Mouse (Mus musculus): ENCODE results near the gene Stt3a. TPM values are rescaled to one million over a fixed set of nuclear protein-coding genes. Genes with fewer than 3 reads are reported as not detected.
A peak's percentile ranks its signal among the peaks of the same experiment; 100 is the strongest.

Gene Stt3a
- 66.0 and 90.4 TPM in 2 replicates for polyA plus RNA-seq (2014; fragmentation: Nextera tagmentation; extraction: Ambion mirVana)

- DNase-seq (peak; percentile 99), ATAC-seq (ENCODE audit: low FRiP score, low TSS enrichment) (peak; percentile 100)
- H3K27me3 ChIP-seq (ENCODE audit: control insufficient read depth, insufficient read depth, low read length) = no peaks in the 10 kb centered on the region
- peak within 1 kb of the TSS; percentile 96 for H3K4me3 ChIP-seq (replicated peaks; ENCODE audit: low read depth, low read length)
- H3K9ac ChIP-seq (replicated peaks; ENCODE audit: low read length) = peak within 1 kb of the TSS; percentile 86
- H3K9me3 ChIP-seq (ENCODE audit: control insufficient read depth, low read length) = no peaks in the 10 kb centered on the region
- H3K4me1 ChIP-seq (ENCODE audit: control insufficient read depth, insufficient read depth, low read length) = peaks cover 11% of the 10 kb centered on the region
- under 1% methylated on average over 60 of the region's 60 CpGs for WGBS
- peak within 1 kb of the TSS; percentile 63 for H3K27ac ChIP-seq (replicated peaks; ENCODE audit: low read depth, low read length)
- peak within 1 kb of the TSS; percentile 85 for H3K4me2 ChIP-seq (ENCODE audit: low read length)
- H3K36me3 ChIP-seq (ENCODE audit: control insufficient read depth, insufficient read depth, low read length) = peaks cover 20% of the 10 kb centered on the region
Measured at GRCm38 (mm10) chr9:36767203-36768143, at the start of gene Stt3a. TSS of gene Stt3a (minus strand) at chr9:36767679.

- H3K27ac ChIP-seq (replicated peaks; ENCODE audit: low read depth, low read length) = no peak overlapping the region
- H3K4me2 ChIP-seq (ENCODE audit: low read length) = no peak overlapping the region
- no peaks in the 10 kb centered on the region for H3K27me3 ChIP-seq (ENCODE audit: control insufficient read depth, insufficient read depth, low read length)
- H3K9ac ChIP-seq (replicated peaks; ENCODE audit: low read length) = no peak overlapping the region
- DNase-seq (no peak), ATAC-seq (ENCODE audit: low FRiP score, low TSS enrichment) (no peak)
- no peaks in the 10 kb centered on the region for H3K9me3 ChIP-seq (ENCODE audit: control insufficient read depth, low read length)
- H3K4me3 ChIP-seq (replicated peaks; ENCODE audit: low read depth, low read length) = no peak overlapping the region
- no peaks in the 10 kb centered on the region for H3K36me3 ChIP-seq (ENCODE audit: control insufficient read depth, insufficient read depth, low read length)
- 81% methylated on average over 3 of the region's 3 CpGs for WGBS
- no peaks in the 10 kb centered on the region for H3K4me1 ChIP-seq (ENCODE audit: control insufficient read depth, insufficient read depth, low read length)
Measured at GRCm38 (mm10) chr9:36814486-36814885, 47.0 kb upstream of the Stt3a start.

DNA sequence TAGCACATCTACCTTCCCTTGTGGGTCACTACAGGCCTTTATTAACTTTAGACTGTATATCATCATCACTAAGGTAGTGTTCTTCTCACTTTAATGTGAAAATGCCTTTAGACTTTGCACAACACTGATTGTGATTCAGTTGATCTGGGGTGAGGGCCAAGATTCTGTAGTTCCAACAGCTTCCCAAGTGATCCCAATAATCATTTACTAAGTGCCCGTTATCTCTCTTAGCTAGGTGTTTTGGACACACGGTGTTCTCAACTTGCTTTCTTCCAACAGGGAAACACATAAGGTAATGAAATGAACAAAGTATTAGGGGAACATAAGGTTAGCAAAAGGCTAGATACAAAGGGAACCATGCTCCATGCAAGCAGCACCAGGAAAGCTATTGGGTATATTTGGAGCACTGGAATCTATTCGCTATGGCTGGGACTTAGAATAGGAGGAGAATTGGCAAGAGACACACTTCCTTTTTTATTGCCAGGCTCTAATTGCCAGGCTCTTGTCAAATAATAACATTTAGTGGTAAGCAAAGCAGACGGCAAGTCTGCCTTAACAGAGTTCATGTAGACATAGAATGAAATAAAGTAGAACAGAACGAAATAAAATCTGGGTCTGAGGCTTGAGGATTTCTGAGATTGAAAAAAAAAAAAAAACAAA lies 40.8 kb upstream of the Stt3a start:
- H3K9me3 ChIP-seq (ENCODE audit: control insufficient read depth, low read length) = no peaks in the 10 kb centered on the region
- H3K27me3 ChIP-seq (ENCODE audit: control insufficient read depth, insufficient read depth, low read length) = no peaks in the 10 kb centered on the region
- ATAC-seq (ENCODE audit: low FRiP score, low TSS enrichment) (no peak), DNase-seq (no peak)
- H3K4me2 ChIP-seq (ENCODE audit: low read length) = no peak overlapping the region
- no peak overlapping the region for H3K9ac ChIP-seq (replicated peaks; ENCODE audit: low read length)
- 90% methylated on average over 5 of the region's 5 CpGs for WGBS
- H3K4me3 ChIP-seq (replicated peaks; ENCODE audit: low read depth, low read length) = no peak overlapping the region
- H3K4me1 ChIP-seq (ENCODE audit: control insufficient read depth, insufficient read depth, low read length) = no peaks in the 10 kb centered on the region
- no peak overlapping the region for H3K27ac ChIP-seq (replicated peaks; ENCODE audit: low read depth, low read length)
- no peaks in the 10 kb centered on the region for H3K36me3 ChIP-seq (ENCODE audit: control insufficient read depth, insufficient read depth, low read length)

- Histone ChIP-seq H3K9me3 (ENCODE audit: control insufficient read depth, low read length) (no peaks in the 10 kb centered on the region), H3K27ac (replicated peaks; ENCODE audit: low read depth, low read length) (no peak overlapping the region), H3K4me1 (ENCODE audit: control insufficient read depth, insufficient read depth, low read length) (no peaks in the 10 kb centered on the region), H3K9ac (replicated peaks; ENCODE audit: low read length) (no peak overlapping the region), H3K36me3 (ENCODE audit: control insufficient read depth, insufficient read depth, low read length) (no peaks in the 10 kb centered on the region), H3K4me2 (ENCODE audit: low read length) (no peak overlapping the region), H3K4me3 (replicated peaks; ENCODE audit: low read depth, low read length) (no peak overlapping the region), H3K27me3 (ENCODE audit: control insufficient read depth, insufficient read depth, low read length) (no peaks in the 10 kb centered on the region)
- DNase-seq (no peak), ATAC-seq (ENCODE audit: low FRiP score, low TSS enrichment) (no peak)
- 94% methylated on average over 3 of the region's 3 CpGs for WGBS
Measured at GRCm38 (mm10) chr9:36805256-36805975, 37.9 kb upstream of the Stt3a start.

DNA sequence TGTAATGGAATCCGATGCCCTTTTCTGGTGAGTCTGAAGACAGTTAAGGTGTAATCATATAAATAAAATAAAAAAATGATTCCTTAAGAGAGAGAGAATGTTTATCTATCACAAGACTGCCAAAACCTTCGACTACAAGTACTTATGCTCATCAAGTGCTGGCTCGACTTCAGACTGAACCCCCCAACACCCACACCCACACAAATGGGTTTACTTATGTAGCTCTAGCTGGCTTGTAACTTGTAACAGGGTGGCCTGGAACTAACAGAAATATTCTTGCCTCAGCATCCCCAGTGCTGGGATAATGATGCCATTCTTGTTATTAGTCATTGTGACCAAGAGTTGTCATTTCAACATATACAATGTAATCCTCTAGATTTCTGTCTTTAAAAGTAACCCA lies 36.4 kb upstream of the Stt3a start:
- no peak overlapping the region for H3K4me3 ChIP-seq (replicated peaks; ENCODE audit: low read depth, low read length)
- no peak for ATAC-seq (ENCODE audit: low FRiP score, low TSS enrichment)
- no peaks in the 10 kb centered on the region for H3K36me3 ChIP-seq (ENCODE audit: control insufficient read depth, insufficient read depth, low read length)
- DNase-seq = no peak
- H3K27ac ChIP-seq (replicated peaks; ENCODE audit: low read depth, low read length) = no peak overlapping the region
- no peak overlapping the region for H3K4me2 ChIP-seq (ENCODE audit: low read length)
- H3K27me3 ChIP-seq (ENCODE audit: control insufficient read depth, insufficient read depth, low read length) = no peaks in the 10 kb centered on the region
- no peaks in the 10 kb centered on the region for H3K4me1 ChIP-seq (ENCODE audit: control insufficient read depth, insufficient read depth, low read length)
- H3K9ac ChIP-seq (replicated peaks; ENCODE audit: low read length) = no peak overlapping the region
- H3K9me3 ChIP-seq (ENCODE audit: control insufficient read depth, low read length) = no peaks in the 10 kb centered on the region
- WGBS = 88% methylated on average over 3 of the region's 3 CpGs

- H3K4me2 ChIP-seq (ENCODE audit: low read length) = no peak overlapping the region
- no peaks in the 10 kb centered on the region for H3K4me1 ChIP-seq (ENCODE audit: control insufficient read depth, insufficient read depth, low read length)
- H3K27ac ChIP-seq (replicated peaks; ENCODE audit: low read depth, low read length) = no peak overlapping the region
- H3K4me3 ChIP-seq (replicated peaks; ENCODE audit: low read depth, low read length) = no peak overlapping the region
- H3K9ac ChIP-seq (replicated peaks; ENCODE audit: low read length) = no peak overlapping the region
- no peaks in the 10 kb centered on the region for H3K36me3 ChIP-seq (ENCODE audit: control insufficient read depth, insufficient read depth, low read length)
- no peak for ATAC-seq (ENCODE audit: low FRiP score, low TSS enrichment)
- DNase-seq = no peak
- H3K27me3 ChIP-seq (ENCODE audit: control insufficient read depth, insufficient read depth, low read length) = no peaks in the 10 kb centered on the region
- no peaks in the 10 kb centered on the region for H3K9me3 ChIP-seq (ENCODE audit: control insufficient read depth, low read length)
- 78% methylated on average over 6 of the region's 6 CpGs for WGBS
Measured at GRCm38 (mm10) chr9:36803386-36803785, 35.9 kb upstream of the Stt3a start.

DNA sequence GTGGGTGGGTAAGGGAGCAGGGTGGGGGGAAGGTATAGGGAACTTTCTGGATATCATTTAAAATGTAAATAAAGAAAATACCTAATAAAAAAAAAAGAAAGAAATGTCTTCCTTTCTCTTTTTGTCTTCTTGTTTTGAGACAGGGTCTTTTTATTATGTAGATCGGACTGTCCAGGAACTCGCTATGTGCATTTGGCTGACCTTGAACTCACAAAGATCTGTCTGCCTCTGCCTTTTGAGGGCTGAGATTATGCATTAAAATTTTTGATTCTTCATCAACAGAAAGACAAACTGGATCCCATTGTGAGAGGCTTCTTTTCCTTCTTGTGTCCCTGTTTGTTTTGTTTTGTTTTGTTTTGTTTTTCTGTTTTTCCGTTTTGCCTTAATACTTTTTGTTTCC lies 35.5 kb upstream of the Stt3a start:
- Histone ChIP-seq H3K4me2 (ENCODE audit: low read length) (no peak overlapping the region), H3K27me3 (ENCODE audit: control insufficient read depth, insufficient read depth, low read length) (no peaks in the 10 kb centered on the region), H3K9me3 (ENCODE audit: control insufficient read depth, low read length) (no peaks in the 10 kb centered on the region), H3K27ac (replicated peaks; ENCODE audit: low read depth, low read length) (no peak overlapping the region), H3K4me3 (replicated peaks; ENCODE audit: low read depth, low read length) (no peak overlapping the region), H3K4me1 (ENCODE audit: control insufficient read depth, insufficient read depth, low read length) (no peaks in the 10 kb centered on the region), H3K36me3 (ENCODE audit: control insufficient read depth, insufficient read depth, low read length) (no peaks in the 10 kb centered on the region), H3K9ac (replicated peaks; ENCODE audit: low read length) (no peak overlapping the region)
- WGBS = 84% methylated on average over 3 of the region's 3 CpGs
- DNase-seq (no peak), ATAC-seq (ENCODE audit: low FRiP score, low TSS enrichment) (no peak)

- Histone ChIP-seq H3K4me1 (ENCODE audit: control insufficient read depth, insufficient read depth, low read length) (no peaks in the 10 kb centered on the region), H3K9ac (replicated peaks; ENCODE audit: low read length) (no peak overlapping the region), H3K4me2 (ENCODE audit: low read length) (no peak overlapping the region), H3K36me3 (ENCODE audit: control insufficient read depth, insufficient read depth, low read length) (no peaks in the 10 kb centered on the region), H3K27me3 (ENCODE audit: control insufficient read depth, insufficient read depth, low read length) (no peaks in the 10 kb centered on the region), H3K4me3 (replicated peaks; ENCODE audit: low read depth, low read length) (no peak overlapping the region), H3K9me3 (ENCODE audit: control insufficient read depth, low read length) (no peaks in the 10 kb centered on the region), H3K27ac (replicated peaks; ENCODE audit: low read depth, low read length) (no peak overlapping the region)
- WGBS = 89% methylated on average over 2 of the region's 2 CpGs
- no peak for DNase-seq
- ATAC-seq (ENCODE audit: low FRiP score, low TSS enrichment) = no peak
Measured at GRCm38 (mm10) chr9:36801961-36802360, 34.5 kb upstream of the Stt3a start.

Data from midbrain, embryonic 14.5 days (tissue).